10 mouse cellular contexts compared by ENCODE assay signal in the genomic region with DNA sequence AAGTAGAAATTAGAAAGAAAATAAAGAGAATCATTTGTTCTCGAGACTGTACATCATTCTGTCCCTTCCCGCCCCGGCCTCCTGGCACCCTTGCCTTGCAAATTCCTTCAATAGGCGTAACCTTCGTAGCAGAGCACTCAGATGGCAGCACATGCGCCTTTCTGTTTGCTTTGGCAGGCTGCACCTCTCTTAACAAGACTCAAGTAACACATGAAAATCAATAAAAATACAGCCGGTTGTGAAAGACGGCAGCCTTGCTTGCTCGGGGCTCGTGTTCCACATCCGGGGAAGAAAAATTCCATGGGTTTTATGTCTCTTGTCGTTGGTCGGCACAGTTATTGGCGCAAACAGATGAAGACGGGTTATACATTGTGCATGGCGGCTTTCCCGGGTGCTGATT.
DNase-seq lines count a peak whose midpoint lies in the region; ATAC-seq and TF ChIP-seq lines count a peak whose summit lies in the region.
"Had no signal": no experiment of that assay in that cellular context is flagged by ENCODE, and none has a peak within 500 bp of the region (broad histone marks: within the 10 kb centered on the region; RNA-seq: fewer than 3 reads in every experiment).

No protein-coding gene starts in this region.

- no peak for TF ChIP-seq POLR2A in lung, adult 2 months (IDR thresholded peaks at IDR 0.05; ENCODE audit: borderline replicate concordance, extremely low read depth, low read depth, low read length)

- H3K4me2 ChIP-seq in intestine, embryonic 14.5 days (ENCODE audit: low read length), result no peak overlapping the region
- no peak overlapping the region for H3K4me2 ChIP-seq in hindbrain, postnatal 0 days (ENCODE audit: low read depth, low read length)
- H3K4me2 ChIP-seq in midbrain, embryonic 13.5 days (replicated peaks), result no peak overlapping the region
- H3K4me2 ChIP-seq: midbrain, embryonic 15.5 days had no signal

- no peaks in the 10 kb centered on the region for H3K36me3 ChIP-seq in intestine, embryonic 14.5 days (ENCODE audit: control insufficient read depth, insufficient read depth, low read length)
- no peaks in the 10 kb centered on the region for H3K36me3 ChIP-seq in hindbrain, postnatal 0 days (ENCODE audit: insufficient read depth, low read length)
- no peaks in the 10 kb centered on the region for H3K36me3 ChIP-seq in midbrain, embryonic 13.5 days
- H3K36me3 ChIP-seq: midbrain, embryonic 15.5 days had no signal

- TF ChIP-seq CTCF in lung, adult 2 months (IDR thresholded peaks at IDR 0.05; ENCODE audit: insufficient read depth, low read length), result no peak
- TF ChIP-seq CTCF in hindbrain, postnatal 0 days (IDR thresholded peaks at IDR 0.05; ENCODE audit: low read depth), result no peak

- DNase-seq in 3134 (ENCODE audit: extremely low read depth, insufficient read length, low spot score), result peak; percentile 84
- DNase-seq in adrenal gland, postnatal 25 days, result peak; percentile 8
- peak; percentile 54 for DNase-seq in intestine, embryonic 14.5 days (ENCODE audit: low spot score)
- peak; percentile 54 for DNase-seq in lung, adult 2 months
- no peak for DNase-seq in hindbrain, postnatal 0 days (ENCODE audit: low spot score)
- DNase-seq in cerebellum, adult 8-10 months, result no peak
- no peak for DNase-seq in thymus, postnatal 25 days

- no peaks in the 10 kb centered on the region for H3K4me1 ChIP-seq in intestine, embryonic 14.5 days (replicated peaks; ENCODE audit: control insufficient read depth, insufficient read depth, low read length)
- peaks cover 3% of the 10 kb centered on the region; the same call in 1 of the 2 replicates for H3K4me1 ChIP-seq in lung, adult 2 months (ENCODE audit: control insufficient read depth, insufficient read depth, low read length)
- H3K4me1 ChIP-seq in hindbrain, postnatal 0 days (ENCODE audit: insufficient read depth, low read length), result no peaks in the 10 kb centered on the region
- no peaks in the 10 kb centered on the region for H3K4me1 ChIP-seq in midbrain, embryonic 13.5 days (replicated peaks)
- H3K4me1 ChIP-seq: midbrain, embryonic 15.5 days had no signal

- WGBS in intestine, embryonic 14.5 days, result 64% methylated on average over 17 of the region's 17 CpGs
- WGBS in lung, adult 2 months, result 55% methylated on average over 17 of the region's 17 CpGs
- WGBS in hindbrain, postnatal 0 days, result 90% methylated on average over 17 of the region's 17 CpGs
- WGBS in midbrain, embryonic 13.5 days, result 88% methylated on average over 17 of the region's 17 CpGs

- no peaks in the 10 kb centered on the region for H3K9me3 ChIP-seq in intestine, embryonic 14.5 days (ENCODE audit: control insufficient read depth, low read length)
- no peaks in the 10 kb centered on the region for H3K9me3 ChIP-seq in hindbrain, postnatal 0 days (ENCODE audit: low read length)
- H3K9me3 ChIP-seq in midbrain, embryonic 13.5 days, result no peaks in the 10 kb centered on the region
- H3K9me3 ChIP-seq: midbrain, embryonic 15.5 days had no signal

- H3K27me3 ChIP-seq in intestine, embryonic 14.5 days (replicated peaks; ENCODE audit: control insufficient read depth, insufficient read depth, low read length), result no peaks in the 10 kb centered on the region
- H3K27me3 ChIP-seq in hindbrain, postnatal 0 days (ENCODE audit: insufficient read depth, low read length), result no peaks in the 10 kb centered on the region
- no peaks in the 10 kb centered on the region for H3K27me3 ChIP-seq in midbrain, embryonic 13.5 days
- H3K27me3 ChIP-seq: midbrain, embryonic 15.5 days had no signal

- 0 out of 2 replicates have a peak, but pooled peaks have one; percentile 36 for ATAC-seq in intestine, embryonic 14.5 days (replicated peaks; ENCODE audit: low FRiP score, low TSS enrichment, low read depth)
- no peak for ATAC-seq in hindbrain, postnatal 0 days
- no peak for ATAC-seq in midbrain, embryonic 13.5 days
- ATAC-seq: hindbrain, embryonic 16.5 days; midbrain, embryonic 15.5 days had no signal

- H3K27ac ChIP-seq in intestine, embryonic 14.5 days (ENCODE audit: low read depth), result no peak overlapping the region
- no peak overlapping the region for H3K27ac ChIP-seq in hindbrain, postnatal 0 days
- H3K27ac ChIP-seq in midbrain, embryonic 13.5 days, result no peak overlapping the region
- H3K27ac ChIP-seq: midbrain, embryonic 15.5 days had no signal

- no peak overlapping the region for H3K4me3 ChIP-seq in intestine, embryonic 14.5 days (ENCODE audit: low read depth, low read length)
- H3K4me3 ChIP-seq in lung, adult 2 months (replicated peaks; ENCODE audit: extremely low read depth, low read depth, low read length), result no peak overlapping the region
- H3K4me3 ChIP-seq in hindbrain, postnatal 0 days (ENCODE audit: low read length), result no peak overlapping the region
- no peak overlapping the region for H3K4me3 ChIP-seq in midbrain, embryonic 13.5 days (replicated peaks)
- H3K4me3 ChIP-seq: midbrain, embryonic 15.5 days had no signal

- no peak overlapping the region for H3K9ac ChIP-seq in intestine, embryonic 14.5 days (ENCODE audit: low read length)
- no peak overlapping the region for H3K9ac ChIP-seq in hindbrain, postnatal 0 days (replicated peaks; ENCODE audit: low read length)
- no peak overlapping the region for H3K9ac ChIP-seq in midbrain, embryonic 13.5 days (replicated peaks)
- H3K9ac ChIP-seq: midbrain, embryonic 15.5 days had no signal

Comparison
In these comparisons a context has a peak if more than half of its experiments do, and no peak if none do; other contexts are left out.
1. DNase-seq: peak in 3134 (single experiment), adrenal gland, postnatal 25 days (single experiment), intestine, embryonic 14.5 days (single experiment) and lung, adult 2 months (single experiment); none in hindbrain, postnatal 0 days (single experiment), cerebellum, adult 8-10 months (single experiment) and thymus, postnatal 25 days (single experiment).